Mouse (Mus musculus): ENCODE data around the gene Prkra.
"Not testable (repeated sequence)": the region's sequence is repeated elsewhere in the genome, so short reads cannot be mapped to it uniquely, and the experiment has no call there.

Gene Prkra

GRCm38 (mm10) chr2:76655444-76655843, 7.6 kb upstream of the Prkra start:
- no peak for DNase-seq (ENCODE audit: low spot score)

GRCm38 (mm10) chr2:76654646-76655045, 6.8 kb upstream of the Prkra start:
- DNase-seq (ENCODE audit: low spot score), result no peak

- DNase-seq (ENCODE audit: low spot score), result no peak
Observed at GRCm38 (mm10) chr2:76653070-76653469, 5.3 kb upstream of the Prkra start.

- DNase-seq (ENCODE audit: low spot score), result no peak
Observed at GRCm38 (mm10) chr2:76648666-76649141, 889 bp upstream of the Prkra start.

GRCm38 (mm10) chr2:76647441-76647869, 360 bp downstream of the Prkra start:
- DNase-seq (ENCODE audit: low spot score), result peak; percentile 73

GRCm38 (mm10) chr2:76643801-76644200, 4.0 kb downstream of the Prkra start:
- DNase-seq (ENCODE audit: low spot score), result peak; percentile 21

GRCm38 (mm10) chr2:76639637-76640036, 8.2 kb downstream of the Prkra start:
- no peak for DNase-seq (ENCODE audit: low spot score)

GRCm38 (mm10) chr2:76631600-76631999, 16.2 kb downstream of the Prkra start:
- no peak for DNase-seq (ENCODE audit: low spot score)

- no peak for DNase-seq (ENCODE audit: low spot score)
Observed at GRCm38 (mm10) chr2:76630293-76630692, 17.5 kb downstream of the Prkra start.

- not testable (repeated sequence) for DNase-seq (ENCODE audit: low spot score)
Observed at GRCm38 (mm10) chr2:76622316-76622715, 25.5 kb downstream of the Prkra start.

GRCm38 (mm10) chr2:76621724-76622123, 26.1 kb downstream of the Prkra start:
- no peak for DNase-seq (ENCODE audit: low spot score)

- no peak for DNase-seq (ENCODE audit: low spot score)
Observed at GRCm38 (mm10) chr2:76620188-76620587, 27.6 kb downstream of the Prkra start.

GRCm38 (mm10) chr2:76618078-76618477, 29.7 kb downstream of the Prkra start:
- DNase-seq (ENCODE audit: low spot score), result no peak

GRCm38 (mm10) chr2:76611996-76612395, 35.8 kb downstream of the Prkra start:
- DNase-seq (ENCODE audit: low spot score), result no peak

GRCm38 (mm10) chr2:76610326-76611104, 37.3 kb downstream of the Prkra start:
- peak; percentile 14 for DNase-seq (ENCODE audit: low spot score)

GRCm38 (mm10) chr2:76606704-76607103, 41.1 kb downstream of the Prkra start:
- DNase-seq (ENCODE audit: low spot score), result no peak

GRCm38 (mm10) chr2:76602256-76602655, 45.6 kb downstream of the Prkra start:
- no peak for DNase-seq (ENCODE audit: low spot score)

- no peak for DNase-seq (ENCODE audit: low spot score)
Observed at GRCm38 (mm10) chr2:76599214-76599613, 48.6 kb downstream of the Prkra start.

GRCm38 (mm10) chr2:76597521-76597920, 50.3 kb downstream of the Prkra start:
- no peak for DNase-seq (ENCODE audit: low spot score)

- no peak for DNase-seq (ENCODE audit: low spot score)
Observed at GRCm38 (mm10) chr2:76592401-76592924, 55.4 kb downstream of the Prkra start.

- DNase-seq (ENCODE audit: low spot score), result no peak
Observed at GRCm38 (mm10) chr2:76590221-76590620, 57.6 kb downstream of the Prkra start.

GRCm38 (mm10) chr2:76586906-76587305, 60.9 kb downstream of the Prkra start:
- no peak for DNase-seq (ENCODE audit: low spot score)

GRCm38 (mm10) chr2:76585090-76585489, 62.7 kb downstream of the Prkra start:
- DNase-seq (ENCODE audit: low spot score), result peak; percentile 44
